20 mouse cellular contexts compared by ENCODE assay signal in genomic region chr12:80594141-80594540, GRCm38 (mm10). TPM values are rescaled to one million over a fixed set of nuclear protein-coding genes. Genes with fewer than 3 reads are reported as not detected.
DNase-seq lines count a peak whose midpoint lies in the region; ATAC-seq and TF ChIP-seq lines count a peak whose summit lies in the region.
"Had no signal": no experiment of that assay in that cellular context is flagged by ENCODE, and none has a peak within 500 bp of the region (broad histone marks: within the 10 kb centered on the region; RNA-seq: fewer than 3 reads in every experiment).

No protein-coding gene starts in this region.

- H3K4me1 ChIP-seq in liver, postnatal 0 days (ENCODE audit: insufficient read depth) = peaks cover 5% of the 10 kb centered on the region; the same call in 1 of the 2 replicates
- peaks cover 13% of the 10 kb centered on the region; the same call in 1 of the 2 replicates for H3K4me1 ChIP-seq in stomach, embryonic 15.5 days
- H3K4me1 ChIP-seq in stomach, postnatal 0 days (replicated peaks; ENCODE audit: control insufficient read depth, insufficient read depth) = no peaks in the 10 kb centered on the region
- peaks cover 41% of the 10 kb centered on the region for H3K4me1 ChIP-seq in liver, embryonic 13.5 days (replicated peaks)
- peaks cover 3% of the 10 kb centered on the region; the same call in 1 of the 2 replicates for H3K4me1 ChIP-seq in hindbrain, embryonic 16.5 days (ENCODE audit: control insufficient read depth, insufficient read depth, low read depth, low read length)

- H3K4me3 ChIP-seq in liver, postnatal 0 days (ENCODE audit: low read depth, low read length) = no peak overlapping the region
- H3K4me3 ChIP-seq in stomach, embryonic 15.5 days (replicated peaks) = no peak overlapping the region
- no peak overlapping the region for H3K4me3 ChIP-seq in stomach, postnatal 0 days (ENCODE audit: low read depth, low read length)
- no peak overlapping the region for H3K4me3 ChIP-seq in liver, embryonic 13.5 days (replicated peaks)
- no peak overlapping the region for H3K4me3 ChIP-seq in hindbrain, embryonic 16.5 days (ENCODE audit: low read length)
- H3K4me3 ChIP-seq: forebrain, embryonic 12.5 days; gastrocnemius, adult 2 months; neural tube, embryonic 13.5 days had no signal

- H3K4me2 ChIP-seq in liver, postnatal 0 days (ENCODE audit: low read depth, low read length) = no peak overlapping the region
- no peak overlapping the region for H3K4me2 ChIP-seq in stomach, embryonic 15.5 days
- no peak overlapping the region for H3K4me2 ChIP-seq in stomach, postnatal 0 days (replicated peaks; ENCODE audit: low read depth)
- H3K4me2 ChIP-seq in liver, embryonic 13.5 days = no peak overlapping the region
- H3K4me2 ChIP-seq in hindbrain, embryonic 16.5 days (ENCODE audit: low read length) = no peak overlapping the region
- H3K4me2 ChIP-seq: forebrain, embryonic 12.5 days; neural tube, embryonic 13.5 days had no signal

- no peak overlapping the region for H3K27ac ChIP-seq in liver, postnatal 0 days (ENCODE audit: low read depth)
- H3K27ac ChIP-seq in stomach, embryonic 15.5 days = no peak overlapping the region
- no peak overlapping the region for H3K27ac ChIP-seq in stomach, postnatal 0 days (replicated peaks)
- H3K27ac ChIP-seq in liver, embryonic 13.5 days = no peak overlapping the region
- no peak overlapping the region for H3K27ac ChIP-seq in hindbrain, embryonic 16.5 days (ENCODE audit: low read depth, low read length)
- H3K27ac ChIP-seq: forebrain, embryonic 12.5 days; gastrocnemius, adult 2 months; neural tube, embryonic 13.5 days had no signal

- no peak for ATAC-seq in liver, postnatal 0 days
- peak; percentile 25; the same call in 1 of the 2 replicates for ATAC-seq in stomach, embryonic 15.5 days (ENCODE audit: insufficient read depth, low FRiP score, low read depth)
- no peak for ATAC-seq in stomach, postnatal 0 days (ENCODE audit: low FRiP score, low TSS enrichment)
- peak; percentile 59 for ATAC-seq in liver, embryonic 13.5 days (ENCODE audit: low read depth)
- no peak for ATAC-seq in hindbrain, embryonic 16.5 days
- ATAC-seq: activated CD4-positive, CD25-positive, alpha-beta regulatory T cell, adult 4 months had no signal

- no peak for TF ChIP-seq EP300 in liver, postnatal 0 days (IDR thresholded peaks at IDR 0.05; ENCODE audit: low read depth)
- TF ChIP-seq EP300 in stomach, postnatal 0 days (optimal IDR thresholded peaks at IDR 0.05) = no peak

- 51% methylated on average over 4 of the region's 4 CpGs for WGBS in liver, postnatal 0 days (ENCODE audit: insufficient replicate concordance)
- WGBS in stomach, embryonic 15.5 days = 83% methylated on average over 4 of the region's 4 CpGs
- 74% methylated on average over 4 of the region's 4 CpGs for WGBS in stomach, postnatal 0 days
- 35% methylated on average over 4 of the region's 4 CpGs for WGBS in liver, embryonic 13.5 days (ENCODE audit: insufficient replicate concordance)
- WGBS in hindbrain, embryonic 16.5 days = 89% methylated on average over 4 of the region's 4 CpGs

- H3K36me3 ChIP-seq in liver, postnatal 0 days (replicated peaks; ENCODE audit: insufficient read depth, low read length) = no peaks in the 10 kb centered on the region
- no peaks in the 10 kb centered on the region for H3K36me3 ChIP-seq in stomach, embryonic 15.5 days
- H3K36me3 ChIP-seq in stomach, postnatal 0 days (ENCODE audit: control insufficient read depth, insufficient read depth, low read length) = no peaks in the 10 kb centered on the region
- no peaks in the 10 kb centered on the region for H3K36me3 ChIP-seq in liver, embryonic 13.5 days
- H3K36me3 ChIP-seq in hindbrain, embryonic 16.5 days (ENCODE audit: control insufficient read depth, insufficient read depth, low read length) = peaks cover 5% of the 10 kb centered on the region; the same call in 1 of the 2 replicates

- H3K9me3 ChIP-seq in liver, postnatal 0 days (ENCODE audit: low read length) = no peaks in the 10 kb centered on the region
- no peaks in the 10 kb centered on the region for H3K9me3 ChIP-seq in stomach, embryonic 15.5 days
- H3K9me3 ChIP-seq in stomach, postnatal 0 days (ENCODE audit: control insufficient read depth, low read length) = no peaks in the 10 kb centered on the region
- H3K9me3 ChIP-seq in liver, embryonic 13.5 days (replicated peaks) = no peaks in the 10 kb centered on the region
- H3K9me3 ChIP-seq in hindbrain, embryonic 16.5 days (ENCODE audit: control insufficient read depth, low read length) = no peaks in the 10 kb centered on the region
- H3K9me3 ChIP-seq: forebrain, embryonic 12.5 days; neural tube, embryonic 13.5 days had no signal

- no peak for TF ChIP-seq CTCF in liver, postnatal 0 days (IDR thresholded peaks at IDR 0.05; ENCODE audit: low read depth)
- no peak for TF ChIP-seq CTCF in stomach, postnatal 0 days (IDR thresholded peaks at IDR 0.05; ENCODE audit: low read depth)

- H3K27me3 ChIP-seq in liver, postnatal 0 days (ENCODE audit: insufficient read depth, low read length) = no peaks in the 10 kb centered on the region
- H3K27me3 ChIP-seq in stomach, embryonic 15.5 days (replicated peaks) = no peaks in the 10 kb centered on the region
- H3K27me3 ChIP-seq in stomach, postnatal 0 days (ENCODE audit: control insufficient read depth, insufficient read depth, low read length) = no peaks in the 10 kb centered on the region
- H3K27me3 ChIP-seq in liver, embryonic 13.5 days = no peaks in the 10 kb centered on the region
- H3K27me3 ChIP-seq in hindbrain, embryonic 16.5 days (replicated peaks; ENCODE audit: control insufficient read depth, insufficient read depth, low read length) = no peaks in the 10 kb centered on the region
- H3K27me3 ChIP-seq: forebrain, embryonic 12.5 days; neural tube, embryonic 13.5 days had no signal

- H3K9ac ChIP-seq in liver, postnatal 0 days (replicated peaks) = no peak overlapping the region
- H3K9ac ChIP-seq in stomach, embryonic 15.5 days = no peak overlapping the region
- H3K9ac ChIP-seq in stomach, postnatal 0 days (ENCODE audit: low read length) = no peak overlapping the region
- no peak overlapping the region for H3K9ac ChIP-seq in liver, embryonic 13.5 days
- no peak overlapping the region for H3K9ac ChIP-seq in hindbrain, embryonic 16.5 days (ENCODE audit: low read depth, low read length)
- H3K9ac ChIP-seq: forebrain, embryonic 12.5 days; neural tube, embryonic 13.5 days had no signal

- DNase-seq in liver = peak; percentile 39
- DNase-seq in liver, postnatal 0 days = no peak
- no peak for DNase-seq in stomach, postnatal 0 days (ENCODE audit: low spot score)
- DNase-seq in liver, embryonic 13.5 days = no peak
- DNase-seq in yolk sac, embryonic 10.5 days (ENCODE audit: low spot score) = peak; percentile 28
- no peak for DNase-seq in adrenal gland, postnatal 4 days (ENCODE audit: low spot score in 2 of 2)
- DNase-seq: cerebellum, adult 11-12 months; cerebellum, postnatal 14 days; gastrocnemius, adult 2 months; kidney, adult 18-20 months; kidney, postnatal 10 days; left cerebral cortex, postnatal 4 days; midbrain, embryonic 14.5 days; right cerebral cortex, postnatal 14 days; thymus, postnatal 25 days had no signal

RNA-seq across cellular contexts. Expression of gene Slc39a9, which starts 49.5 kb away (rescaled TPM):
- polyA plus RNA-seq in liver, postnatal 0 days (2015; fragmentation: Nextera tagmentation; extraction: Ambion mirVana) = 8.0 and 10.7 TPM in 2 replicates
- 24.4 and 27.7 TPM in 2 replicates for polyA plus RNA-seq in stomach, embryonic 15.5 days (2015; fragmentation: Nextera tagmentation; extraction: Ambion mirVana)
- 15.1 and 15.6 TPM in 2 replicates for polyA plus RNA-seq in stomach, postnatal 0 days (2015; fragmentation: Nextera tagmentation; extraction: Ambion mirVana)
- 9.5 and 13.0 TPM in 2 replicates for polyA plus RNA-seq in liver, embryonic 13.5 days (2015; fragmentation: Nextera tagmentation; extraction: Ambion mirVana)
- total RNA-seq in adrenal gland, postnatal 4 days (2021) = 10 to 100 TPM; 43.2 to 47.9 TPM
- 23.8 and 26.7 TPM in 2 replicates for polyA plus RNA-seq in hindbrain, embryonic 16.5 days (2015; fragmentation: Nextera tagmentation; extraction: Ambion mirVana)

RNA-seq across cellular contexts. Expression of gene Erh, which starts 50.0 kb away (rescaled TPM):
- polyA plus RNA-seq in liver, postnatal 0 days (2015; fragmentation: Nextera tagmentation; extraction: Ambion mirVana) = 81.6 and 92.2 TPM in 2 replicates
- polyA plus RNA-seq in stomach, embryonic 15.5 days (2015; fragmentation: Nextera tagmentation; extraction: Ambion mirVana) = 258 and 269 TPM in 2 replicates
- polyA plus RNA-seq in stomach, postnatal 0 days (2015; fragmentation: Nextera tagmentation; extraction: Ambion mirVana) = 125 and 131 TPM in 2 replicates
- 170 and 193 TPM in 2 replicates for polyA plus RNA-seq in liver, embryonic 13.5 days (2015; fragmentation: Nextera tagmentation; extraction: Ambion mirVana)
- total RNA-seq in adrenal gland, postnatal 4 days (2021) = 10 to 100 TPM; 89.2 to 96.4 TPM
- polyA plus RNA-seq in hindbrain, embryonic 16.5 days (2015; fragmentation: Nextera tagmentation; extraction: Ambion mirVana) = 251 and 253 TPM in 2 replicates

Comparison
In these comparisons a context has a peak if more than half of its experiments do, and no peak if none do; other contexts are left out.
1. DNase-seq: peak in liver (single experiment) and yolk sac, embryonic 10.5 days (single experiment); none in liver, postnatal 0 days (single experiment), stomach, postnatal 0 days (single experiment), liver, embryonic 13.5 days (single experiment) and adrenal gland, postnatal 4 days (0 of 2).
2. ATAC-seq: peak in stomach, embryonic 15.5 days (single experiment) and liver, embryonic 13.5 days (single experiment); none in liver, postnatal 0 days (single experiment), stomach, postnatal 0 days (single experiment) and hindbrain, embryonic 16.5 days (single experiment).